Mouse (Mus musculus) myocyte (in vitro differentiated cells): Measurements from ENCODE around the gene Dennd2c. TPM values are rescaled to one million over a fixed set of nuclear protein-coding genes. Genes with fewer than 3 reads are reported as not detected.

Experiments
- H3K27me3 ChIP-seq: one replicate; pipeline ENCODE4 v1.6.1; 2011; ENCODE audit not compliant: control insufficient read depth, insufficient read depth, insufficient read length
- H3K36me3 ChIP-seq: one replicate; pipeline ENCODE4 v1.6.1; 2011; ENCODE audit not compliant: control insufficient read depth, insufficient read depth
- H3K4me2 ChIP-seq: one replicate; pipeline ENCODE4 v1.6.1; 2011; ENCODE audit warnings: low read depth, control low read depth
- H3K4me3 ChIP-seq: one replicate; pipeline ENCODE4 v1.5.1; 2011; ENCODE audit warnings: mild to moderate bottlenecking, control low read depth, moderate library complexity
- H3K79me2 ChIP-seq: one replicate; pipeline ENCODE4 v1.6.1; 2011; ENCODE audit not compliant: control insufficient read depth, insufficient read depth
- H3ac ChIP-seq: one replicate; pipeline ENCODE4 v1.6.1; 2011; ENCODE audit not compliant: control insufficient read depth, insufficient read length
- CEBPB ChIP-seq: IDR thresholded peaks from 2 replicates; pipeline ENCODE4 v1.6.1; 2011; ENCODE audit warnings: mild to moderate bottlenecking, moderate library complexity; ENCODE audit not compliant: poor library complexity, insufficient read depth, severe bottlenecking
- E2F4 ChIP-seq: IDR thresholded peaks from one replicate; pipeline ENCODE4 v1.6.1; 2011; ENCODE audit warnings: mild to moderate bottlenecking, control low read depth, moderate library complexity; ENCODE audit not compliant: insufficient read depth
- MAX ChIP-seq: IDR thresholded peaks from one replicate; pipeline ENCODE4 v1.6.1; 2011; ENCODE audit warnings: low read depth, mild to moderate bottlenecking, control low read depth
- MYOD1 ChIP-seq, 3 experiments: IDR thresholded peaks; one replicate each; pipeline ENCODE4 v1.6.1; 2011; ENCODE audit warnings: control low read depth in 2 of 3, low read depth in 2 of 3, mild to moderate bottlenecking in 2 of 3, moderate library complexity in 1 of 3; ENCODE audit not compliant: insufficient read length in 2 of 3, control insufficient read depth in 1 of 3
- MYOG ChIP-seq, 3 experiments: IDR thresholded peaks; one replicate each; pipeline ENCODE4 v1.6.1; 2011; ENCODE audit warnings: control low read depth in 2 of 3, low read depth in 2 of 3, mild to moderate bottlenecking in 2 of 3; ENCODE audit not compliant: insufficient read length in 2 of 3, control insufficient read depth in 1 of 3, insufficient read depth in 1 of 3
- POLR2A ChIP-seq: IDR thresholded peaks from one replicate; pipeline ENCODE4 v1.6.1; 2011; ENCODE audit warnings: low read depth, mild to moderate bottlenecking, control low read depth, moderate library complexity; ENCODE audit not compliant: insufficient read length
- POLR2AphosphoS2 ChIP-seq: IDR thresholded peaks from one replicate; pipeline ENCODE4 v1.6.1; 2011; ENCODE audit warnings: low read depth, control low read depth; ENCODE audit not compliant: insufficient read length
- REST ChIP-seq: IDR thresholded peaks from one replicate; pipeline ENCODE4 v1.6.1; 2011; ENCODE audit warnings: mild to moderate bottlenecking, control low read depth, moderate library complexity; ENCODE audit not compliant: insufficient read depth, insufficient read length
- SRF ChIP-seq: IDR thresholded peaks from one replicate; pipeline ENCODE4 v1.6.1; 2011; ENCODE audit warnings: low read depth; ENCODE audit not compliant: control insufficient read depth, insufficient read length
- TCF12 ChIP-seq: IDR thresholded peaks from one replicate; pipeline ENCODE4 v1.6.1; 2011; ENCODE audit warnings: mild to moderate bottlenecking, control low read depth; ENCODE audit not compliant: poor library complexity, insufficient read depth, severe bottlenecking
- TCF3 ChIP-seq: IDR thresholded peaks from one replicate; pipeline ENCODE4 v1.6.1; 2011; ENCODE audit warnings: low read depth, control low read depth; ENCODE audit not compliant: insufficient read length
- USF1 ChIP-seq: IDR thresholded peaks from one replicate; pipeline ENCODE4 v1.6.1; 2011; ENCODE audit warnings: low read depth, mild to moderate bottlenecking, control low read depth, moderate library complexity
- polyA plus RNA-seq: library from polyadenylated mRNA; unstranded; fragments of >200 nt; fragmentation: generic; extraction: Trizol; gene quantifications from one replicate; pipeline ENCODE4 v1.2.1, GENCODE M21; 2012; ENCODE audit warnings: missing spikeins

Dennd2c gene
- polyA plus RNA-seq, 1 experiment: 2.4 TPM

DNA sequence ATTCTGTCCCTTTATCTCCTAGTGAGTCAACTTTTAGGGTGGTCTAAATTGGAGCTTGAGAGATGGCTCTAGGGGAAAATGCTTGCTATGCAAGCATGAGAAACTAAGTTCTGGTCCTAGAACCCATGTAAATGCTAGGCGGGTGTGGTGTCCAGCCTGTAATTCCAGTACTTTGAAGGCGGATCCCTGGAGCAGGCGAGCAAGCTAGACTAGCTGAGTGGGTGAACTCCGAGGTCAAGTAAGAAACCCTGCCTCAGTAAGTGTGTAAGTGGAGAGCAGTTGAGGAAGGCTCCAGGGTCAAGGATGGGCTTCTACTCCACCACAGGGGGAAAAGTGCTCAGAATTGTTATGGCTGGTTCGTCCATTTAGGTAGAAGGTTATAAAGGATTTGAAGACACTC, 25.3 kb downstream of the Dennd2c start:
- no peak overlapping the region for H3K4me2 ChIP-seq
- no peaks in the 10 kb centered on the region for H3K27me3 ChIP-seq
- no peak overlapping the region for H3ac ChIP-seq
- H3K36me3 ChIP-seq: no peaks in the 10 kb centered on the region
- no peak overlapping the region for H3K4me3 ChIP-seq
- TF ChIP-seq MAX: no peak
- no peak for TF ChIP-seq E2F4
- TF ChIP-seq TCF3: no peak
- TF ChIP-seq SRF: no peak
- no peak for TF ChIP-seq USF1
- TF ChIP-seq MYOG (IDR thresholded peaks at IDR 0.05; ENCODE audit: control insufficient read depth in 1 of 3, insufficient read depth in 1 of 3, insufficient read length in 2 of 3, low read depth in 2 of 3): no peak
- no peak for TF ChIP-seq MYOD1 (IDR thresholded peaks at IDR 0.05; ENCODE audit: control insufficient read depth in 1 of 3, insufficient read length in 2 of 3, low read depth in 2 of 3)
- no peak for TF ChIP-seq POLR2A
- TF ChIP-seq POLR2AphosphoS2: no peak
- no peak for TF ChIP-seq REST
- no peaks in the 10 kb centered on the region for H3K79me2 ChIP-seq

DNA sequence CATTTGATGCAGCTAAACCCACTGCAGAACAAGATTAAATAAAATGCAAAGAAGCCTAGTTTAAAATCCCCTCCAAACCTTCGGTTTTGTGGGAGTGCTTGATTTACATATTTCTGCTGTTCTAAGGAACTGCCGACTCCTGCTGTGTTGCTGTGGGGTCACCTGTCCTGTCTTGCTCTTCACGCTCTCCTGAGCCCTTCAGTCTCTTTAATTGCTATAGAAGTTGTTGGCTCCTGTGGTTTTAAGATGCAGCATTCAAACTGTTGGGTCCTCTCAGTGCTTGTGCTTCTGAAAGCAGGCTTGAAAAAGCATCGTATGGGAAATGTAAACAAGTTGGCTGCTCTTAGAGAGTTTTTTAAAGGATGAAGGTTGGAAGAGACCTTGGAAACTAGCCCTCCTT, 25.8 kb downstream of the Dennd2c start:
- no peak for TF ChIP-seq REST
- no peak for TF ChIP-seq MYOD1 (IDR thresholded peaks at IDR 0.05; ENCODE audit: control insufficient read depth in 1 of 3, insufficient read length in 2 of 3, low read depth in 2 of 3)
- TF ChIP-seq SRF: no peak
- TF ChIP-seq TCF12: no peak
- no peak for TF ChIP-seq TCF3
- no peak for TF ChIP-seq POLR2AphosphoS2
- no peak for TF ChIP-seq CEBPB
- no peak for TF ChIP-seq E2F4
- no peak for TF ChIP-seq USF1
- no peak for TF ChIP-seq POLR2A
- no peak for TF ChIP-seq MYOG (IDR thresholded peaks at IDR 0.05; ENCODE audit: control insufficient read depth in 1 of 3, insufficient read depth in 1 of 3, insufficient read length in 2 of 3, low read depth in 2 of 3)
- TF ChIP-seq MAX: no peak
- Histone ChIP-seq H3K4me2 (no peak overlapping the region), H3K27me3 (no peaks in the 10 kb centered on the region), H3ac (no peak overlapping the region), H3K36me3 (no peaks in the 10 kb centered on the region), H3K4me3 (no peak overlapping the region), H3K79me2 (no peaks in the 10 kb centered on the region)

DNA sequence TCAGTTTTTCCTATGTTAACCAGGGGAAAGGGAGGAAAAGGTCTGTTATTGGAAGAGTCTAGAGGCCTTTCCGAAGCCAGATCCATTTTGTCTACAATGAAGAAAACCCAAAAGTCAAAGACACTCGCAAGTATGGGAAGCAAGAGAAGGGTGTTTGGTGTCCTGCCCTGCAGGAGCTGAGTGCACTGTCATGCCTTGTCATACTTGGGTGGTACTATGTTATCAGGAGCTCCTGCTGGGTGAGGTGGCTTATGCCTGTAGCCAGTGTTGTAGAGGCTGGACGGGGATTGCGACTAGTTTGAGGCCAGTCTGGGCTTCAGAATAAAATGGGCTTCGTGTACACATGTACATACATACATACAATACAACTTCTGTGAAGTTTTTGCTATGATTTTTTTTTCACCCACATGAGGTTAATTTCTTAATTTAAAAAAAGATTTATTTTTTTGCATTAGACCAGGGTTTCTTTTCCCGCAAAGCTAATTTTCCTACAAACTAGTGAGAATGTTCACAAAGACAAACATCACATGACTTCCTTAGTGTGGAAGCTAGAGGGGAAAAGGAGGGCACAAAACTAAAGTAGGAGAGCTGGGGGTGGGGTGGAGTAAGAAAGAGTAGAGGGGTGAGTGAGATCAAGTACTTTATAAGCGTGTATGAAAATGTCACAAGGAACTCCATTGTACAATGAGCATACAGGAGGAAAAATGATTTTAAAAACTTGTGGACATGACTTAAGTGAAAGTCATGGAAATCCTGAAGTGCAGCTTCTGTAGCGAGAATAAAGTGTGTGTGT, 27.2 kb downstream of the Dennd2c start:
- Histone ChIP-seq H3K79me2 (no peaks in the 10 kb centered on the region), H3ac (no peak overlapping the region), H3K36me3 (no peaks in the 10 kb centered on the region), H3K4me2 (no peak overlapping the region), H3K27me3 (no peaks in the 10 kb centered on the region), H3K4me3 (no peak overlapping the region)
- TF ChIP-seq POLR2A: no peak
- TF ChIP-seq MYOD1 (IDR thresholded peaks at IDR 0.05; ENCODE audit: control insufficient read depth in 1 of 3, insufficient read length in 2 of 3, low read depth in 2 of 3): no peak

DNA sequence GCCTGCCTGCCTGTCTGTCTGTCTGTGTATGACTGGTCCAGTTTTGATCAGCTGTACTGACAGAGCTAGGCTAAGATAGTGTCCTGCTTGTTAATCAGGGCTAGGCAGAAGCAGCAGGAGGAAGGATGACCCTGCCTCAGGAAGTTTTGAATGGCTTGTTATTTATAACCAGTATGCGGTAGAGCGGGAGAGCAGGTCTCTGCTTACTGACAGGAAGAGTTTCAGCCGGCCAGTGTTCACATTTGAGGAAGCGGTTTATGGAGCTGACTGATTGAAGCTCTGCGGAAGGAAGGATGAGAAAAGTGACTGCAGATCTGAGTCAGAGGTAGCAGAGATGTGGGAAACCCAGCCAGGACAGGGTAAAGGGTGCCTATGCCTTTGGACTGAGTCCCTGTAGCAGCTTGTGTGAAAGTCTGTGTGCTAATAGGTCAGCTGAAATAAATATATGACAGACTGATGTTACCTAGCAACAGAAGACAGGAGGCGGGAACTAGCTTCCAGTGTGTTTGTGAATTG, 27.9 kb downstream of the Dennd2c start:
- TF ChIP-seq CEBPB: no peak
- no peak for TF ChIP-seq MAX
- TF ChIP-seq TCF12: no peak
- TF ChIP-seq MYOD1 (IDR thresholded peaks at IDR 0.05; ENCODE audit: control insufficient read depth in 1 of 3, insufficient read length in 2 of 3, low read depth in 2 of 3): no peak
- TF ChIP-seq TCF3: no peak
- TF ChIP-seq E2F4: no peak
- no peak for TF ChIP-seq POLR2A
- TF ChIP-seq SRF: no peak
- no peak for TF ChIP-seq POLR2AphosphoS2
- no peak for TF ChIP-seq REST
- Histone ChIP-seq H3ac (no peak overlapping the region), H3K4me3 (no peak overlapping the region), H3K36me3 (no peaks in the 10 kb centered on the region), H3K79me2 (no peaks in the 10 kb centered on the region), H3K27me3 (no peaks in the 10 kb centered on the region), H3K4me2 (no peak overlapping the region)

DNA sequence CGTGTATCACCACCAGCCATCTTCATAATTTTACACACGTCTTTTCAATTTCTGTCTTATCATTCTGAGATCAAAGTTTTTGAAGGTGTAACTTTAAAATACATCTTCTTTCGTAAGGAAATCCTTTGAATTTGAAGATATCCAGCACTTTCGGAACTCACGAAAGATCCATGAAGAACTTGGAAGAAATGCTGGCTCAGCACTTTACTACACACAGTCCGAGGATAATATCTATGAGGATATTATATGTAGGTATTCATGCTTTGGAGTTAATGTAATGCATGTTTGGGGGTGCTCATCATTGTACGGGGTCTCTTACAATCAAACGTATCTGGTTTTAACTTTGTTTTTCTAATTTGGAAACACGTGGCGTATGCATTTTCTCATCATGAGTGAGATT, 30.7 kb downstream of the Dennd2c start:
- H3K36me3 ChIP-seq: no peaks in the 10 kb centered on the region
- H3ac ChIP-seq: no peak overlapping the region
- H3K27me3 ChIP-seq: no peaks in the 10 kb centered on the region
- no peak overlapping the region for H3K4me2 ChIP-seq
- TF ChIP-seq MAX (no peak), USF1 (no peak), TCF12 (no peak), POLR2AphosphoS2 (no peak), MYOD1 (IDR thresholded peaks at IDR 0.05; ENCODE audit: control insufficient read depth in 1 of 3, insufficient read length in 2 of 3, low read depth in 2 of 3) (no peak), MYOG (IDR thresholded peaks at IDR 0.05; ENCODE audit: control insufficient read depth in 1 of 3, insufficient read depth in 1 of 3, insufficient read length in 2 of 3, low read depth in 2 of 3) (no peak), REST (no peak), TCF3 (no peak), POLR2A (no peak), CEBPB (no peak), E2F4 (no peak), SRF (no peak)
- no peaks in the 10 kb centered on the region for H3K79me2 ChIP-seq
- no peak overlapping the region for H3K4me3 ChIP-seq
